9 mouse cellular contexts compared by ENCODE assay signal in the genomic region with DNA sequence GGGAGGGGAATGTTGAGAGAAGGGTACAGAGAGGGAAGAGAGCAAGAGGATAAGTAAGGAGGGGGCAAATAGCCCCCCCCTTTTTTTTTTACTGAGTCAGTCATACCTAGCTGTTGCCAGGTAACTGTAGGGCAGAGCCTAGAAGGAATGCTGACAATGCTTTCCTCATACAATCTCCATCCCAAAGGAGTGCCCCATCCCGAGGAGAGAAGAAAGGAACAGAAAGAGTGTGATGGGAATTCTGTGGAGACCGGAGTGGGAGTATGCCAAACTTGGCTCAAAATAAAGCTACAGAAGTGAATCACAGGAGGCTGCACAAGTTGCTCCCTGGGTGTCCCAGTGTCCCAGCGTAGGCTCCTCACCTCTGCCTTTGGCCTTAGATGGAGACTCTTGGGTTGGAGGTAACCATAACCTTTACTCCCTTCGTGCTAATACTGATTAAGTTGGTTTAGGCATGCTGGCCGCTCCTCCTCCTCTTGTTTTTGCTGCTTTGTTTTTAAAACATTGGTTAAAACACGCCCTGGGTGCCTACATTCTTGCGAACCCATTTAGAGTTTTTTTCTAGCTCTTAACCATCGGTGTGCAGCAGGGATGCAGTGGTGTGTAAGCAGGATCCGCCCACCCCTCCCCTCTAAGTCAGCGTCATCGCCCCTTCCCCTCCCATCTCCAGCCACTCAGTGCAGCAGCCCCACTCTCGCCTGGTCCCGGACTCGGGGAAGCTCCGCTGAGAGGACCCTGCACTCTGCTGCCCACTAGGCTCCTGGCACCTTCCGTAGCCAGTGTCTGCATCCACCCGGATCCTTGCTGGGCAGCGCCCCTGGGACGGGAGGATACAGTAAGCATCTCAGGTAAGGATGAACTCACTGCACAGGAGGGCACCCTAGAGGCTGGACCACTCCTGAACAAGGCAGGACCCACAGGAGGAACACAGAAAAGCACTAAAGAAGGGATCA. TPM values are rescaled to one million over a fixed set of nuclear protein-coding genes. Genes with fewer than 3 reads are reported as not detected.
DNase-seq lines count a peak whose midpoint lies in the region; ATAC-seq and TF ChIP-seq lines count a peak whose summit lies in the region.
"Had no signal": no experiment of that assay in that cellular context is flagged by ENCODE, and none has a peak within 500 bp of the region (broad histone marks: within the 10 kb centered on the region; RNA-seq: fewer than 3 reads in every experiment).

A gene (plus strand): TSS at position 691 of the 953 bp plus-strand sequence.

- 4% methylated on average over 19 of the region's 19 CpGs for WGBS in forebrain, postnatal 0 days
- WGBS in neural tube, embryonic 12.5 days, result 2% methylated on average over 19 of the region's 19 CpGs

- H3K4me1 ChIP-seq in forebrain, postnatal 0 days (ENCODE audit: insufficient read depth), result peaks cover 8% of the 10 kb centered on the region
- peaks cover 5% of the 10 kb centered on the region for H3K4me1 ChIP-seq in neural tube, embryonic 12.5 days

- ATAC-seq in forebrain, postnatal 0 days, result peak; percentile 74
- peak; percentile 79 for ATAC-seq in neural tube, embryonic 12.5 days (ENCODE audit: low FRiP score, low read depth)

- H3K4me3 ChIP-seq in forebrain, postnatal 0 days (ENCODE audit: low read depth, low read length), result peak within 1 kb of the TSS; percentile 38
- H3K4me3 ChIP-seq in neural tube, embryonic 12.5 days, result peak within 1 kb of the TSS; percentile 23; the same call in 1 of the 2 replicates

- no peaks in the 10 kb centered on the region; the same call in 1 of the 2 replicates for H3K27me3 ChIP-seq in forebrain, postnatal 0 days (ENCODE audit: insufficient read depth, low read length)
- H3K27me3 ChIP-seq in neural tube, embryonic 12.5 days (replicated peaks), result no peaks in the 10 kb centered on the region

- peak within 1 kb of the TSS; percentile 60 for H3K4me2 ChIP-seq in forebrain, postnatal 0 days (ENCODE audit: low read depth)
- H3K4me2 ChIP-seq in neural tube, embryonic 12.5 days (replicated peaks), result peak within 1 kb of the TSS; percentile 65

- TF ChIP-seq CTCF in forebrain, postnatal 0 days (IDR thresholded peaks at IDR 0.05; ENCODE audit: low read depth), result peak; percentile 42

- no peak within 1 kb of the TSS for H3K27ac ChIP-seq in forebrain, postnatal 0 days (ENCODE audit: low read depth, low read length)
- H3K27ac ChIP-seq in neural tube, embryonic 12.5 days, result no peak within 1 kb of the TSS

- no peaks in the 10 kb centered on the region for H3K36me3 ChIP-seq in forebrain, postnatal 0 days (ENCODE audit: insufficient read depth)
- no peaks in the 10 kb centered on the region for H3K36me3 ChIP-seq in neural tube, embryonic 12.5 days

- H3K9me3 ChIP-seq in forebrain, postnatal 0 days (ENCODE audit: low read length), result no peaks in the 10 kb centered on the region
- H3K9me3 ChIP-seq in neural tube, embryonic 12.5 days, result no peaks in the 10 kb centered on the region

- DNase-seq in layer of hippocampus, postnatal 10 days (ENCODE audit: low spot score in 2 of 2), result peak; percentile 26 to 56
- DNase-seq in layer of hippocampus, adult 8-10 months (ENCODE audit: low spot score in 2 of 2), result no peak
- peak; percentile 82 for DNase-seq in adrenal gland, postnatal 25 days
- peak; percentile 41 for DNase-seq in forebrain, postnatal 0 days
- peak; percentile 2 to 31 for DNase-seq in kidney, postnatal 36 days
- DNase-seq in urinary bladder, postnatal 36 days (ENCODE audit: low spot score in 2 of 2), result no peak
- no peak for DNase-seq in MN1 (ENCODE audit: low spot score)

- peak within 1 kb of the TSS; percentile 26 for H3K9ac ChIP-seq in forebrain, postnatal 0 days
- H3K9ac ChIP-seq in neural tube, embryonic 12.5 days, result peak within 1 kb of the TSS; percentile 36

RNA-seq across cellular contexts. Expression of the gene that starts here (rescaled TPM):
- 10 to 100 TPM; 23.3 to 24.7 TPM for total RNA-seq in layer of hippocampus, postnatal 10 days (2021)
- 1 to 10 TPM; 4.6 to 6.4 (median 5.7) TPM for total RNA-seq in layer of hippocampus, adult 8-10 months (2022)
- 181 and 236 TPM in 2 replicates for total RNA-seq in adrenal gland, postnatal 25 days (2021)
- total RNA-seq in forebrain, postnatal 0 days (2014; rRNA removed), result 2.8 and 4.4 TPM in 2 replicates
- 3.1 and 3.9 TPM in 2 replicates for polyA plus RNA-seq in forebrain, postnatal 0 days (2015; fragmentation: Nextera tagmentation; extraction: Ambion mirVana)
- polyA plus RNA-seq in neural tube, embryonic 12.5 days (2016; fragmentation: Nextera tagmentation; extraction: Ambion mirVana), result 3.2 and 5.0 TPM in 2 replicates
- total RNA-seq: liver, adult 2 months had no signal
- polyA plus RNA-seq: liver, adult 2 months had no signal

Comparison
In these comparisons a context has a peak if more than half of its experiments do, and no peak if none do; other contexts are left out.
1. DNase-seq: peak in layer of hippocampus, postnatal 10 days (2 of 2), adrenal gland, postnatal 25 days (single experiment), forebrain, postnatal 0 days (single experiment) and kidney, postnatal 36 days (2 of 2); none in layer of hippocampus, adult 8-10 months (0 of 2), urinary bladder, postnatal 36 days (0 of 2) and MN1 (single experiment).